Mouse (Mus musculus) limb, embryonic 10.5 days (tissue): ENCODE measurements around the gene Sipa1. TPM values are rescaled to one million over a fixed set of nuclear protein-coding genes. Genes with fewer than 3 reads are reported as not detected.

Source experiments
- DNase-seq: peaks from one replicate; pipeline ENCODE4 v3.0.0-alpha.2; 2017; ENCODE audit warnings: low spot score
- H3K27ac ChIP-seq: fragments of 300-500 bp; sonication (generic); 2 replicates; pipeline ENCODE4 v1.5.1; 2016; ENCODE audit warnings: mild to moderate bottlenecking
- H3K27me3 ChIP-seq: fragments of 300-500 bp; sonication (generic); 2 replicates; pipeline ENCODE4 v1.6.1; 2016; ENCODE audit warnings: low read depth, mild to moderate bottlenecking; ENCODE audit not compliant: poor library complexity, severe bottlenecking
- H3K36me3 ChIP-seq: fragments of 300-500 bp; sonication (generic); 2 replicates; pipeline ENCODE4 v1.6.1; 2016; ENCODE audit warnings: mild to moderate bottlenecking, moderate library complexity
- H3K4me1 ChIP-seq: fragments of 300-500 bp; sonication (generic); 2 replicates; pipeline ENCODE4 v1.6.1; 2016
- H3K4me3 ChIP-seq: fragments of 300-500 bp; sonication (generic); 2 replicates; pipeline ENCODE4 v1.5.1; 2016; ENCODE audit warnings: mild to moderate bottlenecking, moderate library complexity
- H3K9me3 ChIP-seq: fragments of 300-500 bp; sonication (generic); replicated peaks from 2 replicates; pipeline ENCODE4 v1.6.1; 2016; ENCODE audit warnings: mild to moderate bottlenecking
- WGBS: fragments of 180-500 bp; shearing (Covaris S2); methylation state at CpG from one replicate; pipeline ENCODE4 v1.1.7; 2016; 5-methylcytosine and 5-hydroxymethylcytosine counted together
- polyA plus RNA-seq: library from polyadenylated mRNA; unstranded; fragments of >200 nt; fragmentation: Nextera tagmentation; extraction: Ambion mirVana; gene quantifications from 2 replicates; pipeline ENCODE4 v1.2.1, GENCODE M21; 2016

Sipa1 gene
- polyA plus RNA-seq, 1 experiment from 2014 or later, result 35.9 TPM

GRCm38 (mm10) chr19:5632120-5632519, 31.4 kb downstream of the Sipa1 start:
- Histone ChIP-seq H3K27ac (no peak overlapping the region), H3K9me3 (no peaks in the 10 kb centered on the region), H3K4me1 (peaks cover 10% of the 10 kb centered on the region), H3K36me3 (no peaks in the 10 kb centered on the region), H3K27me3 (no peaks in the 10 kb centered on the region), H3K4me3 (no peak overlapping the region)
- 78% methylated on average over 9 of the region's 9 CpGs for WGBS
- DNase-seq, result no peak

- H3K27me3 ChIP-seq, result no peaks in the 10 kb centered on the region
- no peak overlapping the region for H3K4me3 ChIP-seq
- no peaks in the 10 kb centered on the region for H3K36me3 ChIP-seq
- no peak for DNase-seq
- H3K4me1 ChIP-seq, result no peaks in the 10 kb centered on the region
- no peak overlapping the region for H3K27ac ChIP-seq
- no peaks in the 10 kb centered on the region for H3K9me3 ChIP-seq
These were observed 33.6 kb downstream of the Sipa1 start for GRCm38 (mm10) chr19:5629907-5630306.

- H3K27me3 ChIP-seq, result no peaks in the 10 kb centered on the region
- no peaks in the 10 kb centered on the region for H3K4me1 ChIP-seq
- no peak for DNase-seq
- H3K36me3 ChIP-seq, result no peaks in the 10 kb centered on the region
- WGBS, result 89% methylated on average over 8 of the region's 8 CpGs
- H3K9me3 ChIP-seq, result no peaks in the 10 kb centered on the region
- no peak overlapping the region for H3K4me3 ChIP-seq
- no peak overlapping the region for H3K27ac ChIP-seq
These were observed 38.2 kb downstream of the Sipa1 start for GRCm38 (mm10) chr19:5625311-5625710.

GRCm38 (mm10) chr19:5621884-5622283, 41.6 kb downstream of the Sipa1 start:
- Histone ChIP-seq H3K27me3 (no peaks in the 10 kb centered on the region), H3K27ac (no peak overlapping the region), H3K9me3 (no peaks in the 10 kb centered on the region), H3K4me3 (no peak overlapping the region), H3K4me1 (no peaks in the 10 kb centered on the region), H3K36me3 (no peaks in the 10 kb centered on the region)
- 81% methylated on average over 5 of the region's 5 CpGs for WGBS
- no peak for DNase-seq

- no peak overlapping the region for H3K4me3 ChIP-seq
- no peaks in the 10 kb centered on the region for H3K4me1 ChIP-seq
- no peak for DNase-seq
- H3K27ac ChIP-seq, result no peak overlapping the region
- no peaks in the 10 kb centered on the region for H3K27me3 ChIP-seq
- 88% methylated on average over 4 of the region's 4 CpGs for WGBS
- no peaks in the 10 kb centered on the region for H3K9me3 ChIP-seq
- H3K36me3 ChIP-seq, result no peaks in the 10 kb centered on the region
These were observed 43.5 kb downstream of the Sipa1 start for GRCm38 (mm10) chr19:5620007-5620406.

- no peak for DNase-seq
- no peak overlapping the region for H3K4me3 ChIP-seq
- WGBS, result 76% methylated on average over 2 of the region's 2 CpGs
- no peaks in the 10 kb centered on the region for H3K9me3 ChIP-seq
- H3K27me3 ChIP-seq, result no peaks in the 10 kb centered on the region
- no peak overlapping the region for H3K27ac ChIP-seq
- H3K4me1 ChIP-seq, result peaks cover 8% of the 10 kb centered on the region
- no peaks in the 10 kb centered on the region for H3K36me3 ChIP-seq
These were observed 48.6 kb downstream of the Sipa1 start for GRCm38 (mm10) chr19:5614953-5615352.

GRCm38 (mm10) chr19:5612762-5613411, 50.6 kb downstream of the Sipa1 start:
- H3K27ac ChIP-seq, result no peak overlapping the region
- no peaks in the 10 kb centered on the region for H3K27me3 ChIP-seq
- H3K9me3 ChIP-seq, result no peaks in the 10 kb centered on the region
- no peak for DNase-seq
- H3K4me3 ChIP-seq, result no peak overlapping the region
- H3K4me1 ChIP-seq, result peaks cover 21% of the 10 kb centered on the region
- WGBS, result 77% methylated on average over 3 of the region's 3 CpGs
- H3K36me3 ChIP-seq, result peaks cover 13% of the 10 kb centered on the region

- no peaks in the 10 kb centered on the region for H3K9me3 ChIP-seq
- H3K4me3 ChIP-seq, result no peak overlapping the region
- H3K4me1 ChIP-seq, result peaks cover 21% of the 10 kb centered on the region
- 93% methylated on average over 1 of the region's 1 CpGs for WGBS
- no peaks in the 10 kb centered on the region for H3K27me3 ChIP-seq
- no peak overlapping the region for H3K27ac ChIP-seq
- peaks cover 22% of the 10 kb centered on the region for H3K36me3 ChIP-seq
- DNase-seq, result no peak
These were observed 51.5 kb downstream of the Sipa1 start for GRCm38 (mm10) chr19:5611973-5612372.

- peak within 1 kb of the TSS; percentile 72 for H3K4me3 ChIP-seq
- H3K36me3 ChIP-seq, result peaks cover 44% of the 10 kb centered on the region
- 1% methylated on average over 55 of the region's 55 CpGs for WGBS
- no peaks in the 10 kb centered on the region for H3K27me3 ChIP-seq
- peak; percentile 98 for DNase-seq
- H3K9me3 ChIP-seq, result no peaks in the 10 kb centered on the region
- H3K27ac ChIP-seq, result peak within 1 kb of the TSS; percentile 99
- peaks cover 21% of the 10 kb centered on the region for H3K4me1 ChIP-seq
These were observed 53.7 kb downstream of the Sipa1 start, which contains the start of gene Kat5 for GRCm38 (mm10) chr19:5609547-5610404. Kat5 (minus strand) TSS chr19:5610237.

- Histone ChIP-seq H3K27me3 (no peaks in the 10 kb centered on the region), H3K4me3 (peak overlapping the region; percentile 72), H3K36me3 (peaks cover 50% of the 10 kb centered on the region), H3K27ac (peak overlapping the region; percentile 99), H3K4me1 (peaks cover 21% of the 10 kb centered on the region), H3K9me3 (no peaks in the 10 kb centered on the region)
- no peak for DNase-seq
- WGBS, result 70% methylated on average over 10 of the region's 10 CpGs
These were observed 54.3 kb downstream of the Sipa1 start for GRCm38 (mm10) chr19:5609171-5609546.

- no peak for DNase-seq
- no peaks in the 10 kb centered on the region for H3K27me3 ChIP-seq
- H3K27ac ChIP-seq, result peak overlapping the region; percentile 99
- peak overlapping the region; percentile 72 for H3K4me3 ChIP-seq
- H3K36me3 ChIP-seq, result peaks cover 54% of the 10 kb centered on the region
- no peaks in the 10 kb centered on the region for H3K9me3 ChIP-seq
- H3K4me1 ChIP-seq, result peaks cover 21% of the 10 kb centered on the region
- WGBS, result 93% methylated on average over 13 of the region's 13 CpGs
These were observed 54.8 kb downstream of the Sipa1 start for GRCm38 (mm10) chr19:5608707-5609106.

- Histone ChIP-seq H3K27me3 (no peaks in the 10 kb centered on the region), H3K4me1 (peaks cover 29% of the 10 kb centered on the region), H3K36me3 (peaks cover 63% of the 10 kb centered on the region), H3K27ac (no peak overlapping the region), H3K4me3 (no peak overlapping the region), H3K9me3 (no peaks in the 10 kb centered on the region)
- DNase-seq, result no peak
- WGBS, result 96% methylated on average over 26 of the region's 26 CpGs
These were observed 55.6 kb downstream of the Sipa1 start for GRCm38 (mm10) chr19:5607705-5608410.

- H3K27me3 ChIP-seq, result no peaks in the 10 kb centered on the region
- no peak overlapping the region for H3K4me3 ChIP-seq
- H3K27ac ChIP-seq, result no peak overlapping the region
- DNase-seq, result no peak
- 91% methylated on average over 8 of the region's 8 CpGs for WGBS
- H3K9me3 ChIP-seq, result no peaks in the 10 kb centered on the region
- H3K36me3 ChIP-seq, result peaks cover 68% of the 10 kb centered on the region
- H3K4me1 ChIP-seq, result peaks cover 40% of the 10 kb centered on the region
These were observed 57.3 kb downstream of the Sipa1 start for GRCm38 (mm10) chr19:5606196-5606595.
